Mouse (Mus musculus) kidney, embryonic 16.5 days (tissue): ENCODE measurements at regions not wholly inside any gene's neighbourhood (a gene's known extent, or its start where the extent isn't known, plus 50 kb on each side); places are given as distances from the start of the nearest gene placed in this dataset.
A peak's percentile ranks its signal among the peaks of the same experiment; 100 is the strongest.

Experiments
- ATAC-seq: fragments of 200-750 bp; cut with Nextera tagmentation; 2 replicates; pipeline ENCODE4 v1.8.0; 2017; ENCODE audit warnings: moderate TSS enrichment; ENCODE audit not compliant: low FRiP score, low TSS enrichment
- H3K27ac ChIP-seq: fragments of 300-500 bp; sonication (generic); 2 replicates; pipeline ENCODE4 v1.5.1; 2014; ENCODE audit warnings: low read length
- H3K27me3 ChIP-seq: fragments of 300-500 bp; sonication (generic); 2 replicates; pipeline ENCODE4 v1.6.1; 2014; ENCODE audit warnings: low read length, control low read depth, mixed read lengths; ENCODE audit not compliant: insufficient read depth
- H3K36me3 ChIP-seq: fragments of 300-500 bp; sonication (generic); 2 replicates; pipeline ENCODE4 v1.6.1; 2014; ENCODE audit warnings: low read length, control low read depth, mixed read lengths; ENCODE audit not compliant: insufficient read depth
- H3K4me1 ChIP-seq: fragments of 300-500 bp; sonication (generic); 2 replicates; pipeline ENCODE4 v1.6.1; 2014; ENCODE audit warnings: low read length, control low read depth, mixed read lengths; ENCODE audit not compliant: insufficient read depth
- H3K4me2 ChIP-seq: fragments of 300-500 bp; sonication (generic); replicated peaks from 2 replicates; pipeline ENCODE4 v1.6.1; 2014; ENCODE audit warnings: low read depth, low read length
- H3K4me3 ChIP-seq: fragments of 300-500 bp; sonication (generic); 2 replicates; pipeline ENCODE4 v1.5.1; 2014; ENCODE audit warnings: mild to moderate bottlenecking, low read length
- H3K9ac ChIP-seq: fragments of 300-500 bp; sonication (generic); replicated peaks from 2 replicates; pipeline ENCODE4 v1.6.1; 2014; ENCODE audit warnings: low read length
- H3K9me3 ChIP-seq: fragments of 300-500 bp; sonication (generic); 2 replicates; pipeline ENCODE4 v1.6.1; 2016; ENCODE audit warnings: low read length, control low read depth
- WGBS: fragments of 180-500 bp; shearing (Covaris S2); extraction: QIAGEN DNeasy Blood & Tissue Kit; methylation state at CpG from one replicate; pipeline ENCODE4 v1.1.7; 2014; 5-methylcytosine and 5-hydroxymethylcytosine counted together

GRCm38 (mm10) chr1:72009270-72009928, 202.7 kb downstream of the Mreg start:
- Histone ChIP-seq H3K27me3 (no peaks in the 10 kb centered on the region), H3K4me1 (peaks cover 10% of the 10 kb centered on the region; the same call in 1 of the 2 replicates), H3K36me3 (no peaks in the 10 kb centered on the region), H3K4me3 (no peak overlapping the region), H3K9me3 (no peaks in the 10 kb centered on the region), H3K4me2 (no peak overlapping the region), H3K27ac (no peak overlapping the region), H3K9ac (no peak overlapping the region)
- ATAC-seq = no peak
- 44% methylated on average over 7 of the region's 7 CpGs for WGBS

GRCm38 (mm10) chr1:72006696-72007291, 205.3 kb downstream of the Mreg start:
- Histone ChIP-seq H3K9ac (no peak overlapping the region), H3K4me1 (peaks cover 21% of the 10 kb centered on the region), H3K27ac (no peak overlapping the region), H3K4me3 (no peak overlapping the region), H3K36me3 (no peaks in the 10 kb centered on the region), H3K9me3 (no peaks in the 10 kb centered on the region), H3K4me2 (no peak overlapping the region), H3K27me3 (no peaks in the 10 kb centered on the region)
- ATAC-seq = no peak
- whole genome bisulfite sequencing = 73% methylated on average over 7 of the region's 7 CpGs

GRCm38 (mm10) chr1:72005956-72006355, 206.2 kb downstream of the Mreg start:
- ATAC-seq = no peak
- Histone ChIP-seq H3K4me1 (peaks cover 22% of the 10 kb centered on the region), H3K36me3 (no peaks in the 10 kb centered on the region), H3K9ac (no peak overlapping the region), H3K27ac (no peak overlapping the region), H3K4me3 (no peak overlapping the region), H3K9me3 (no peaks in the 10 kb centered on the region), H3K4me2 (no peak overlapping the region), H3K27me3 (no peaks in the 10 kb centered on the region)
- 39% methylated on average over 8 of the region's 8 CpGs for WGBS

GRCm38 (mm10) chr1:72005550-72005949, 206.6 kb downstream of the Mreg start:
- no peak overlapping the region for H3K9ac ChIP-seq
- no peaks in the 10 kb centered on the region for H3K9me3 ChIP-seq
- H3K4me1 ChIP-seq = peaks cover 22% of the 10 kb centered on the region
- H3K36me3 ChIP-seq = no peaks in the 10 kb centered on the region
- no peaks in the 10 kb centered on the region for H3K27me3 ChIP-seq
- 75% methylated on average over 7 of the region's 7 CpGs for WGBS
- H3K27ac ChIP-seq = no peak overlapping the region
- no peak for ATAC-seq
- H3K4me3 ChIP-seq = no peak overlapping the region
- H3K4me2 ChIP-seq = no peak overlapping the region

- Histone ChIP-seq H3K9ac (no peak overlapping the region), H3K4me3 (no peak overlapping the region), H3K27ac (peak overlapping the region; percentile 71), H3K9me3 (no peaks in the 10 kb centered on the region), H3K4me2 (no peak overlapping the region), H3K36me3 (no peaks in the 10 kb centered on the region), H3K27me3 (no peaks in the 10 kb centered on the region), H3K4me1 (peaks cover 15% of the 10 kb centered on the region)
- WGBS = 44% methylated on average over 14 of the region's 14 CpGs
- ATAC-seq = peak; percentile 62
Observed at GRCm38 (mm10) chr1:72003424-72004278, 208.5 kb downstream of the Mreg start.

GRCm38 (mm10) chr1:72002471-72003116, 209.5 kb downstream of the Mreg start:
- Histone ChIP-seq H3K9ac (no peak overlapping the region), H3K36me3 (no peaks in the 10 kb centered on the region), H3K4me2 (no peak overlapping the region), H3K9me3 (no peaks in the 10 kb centered on the region), H3K4me3 (no peak overlapping the region), H3K27ac (peak overlapping the region; percentile 71), H3K4me1 (peaks cover 15% of the 10 kb centered on the region), H3K27me3 (no peaks in the 10 kb centered on the region)
- WGBS = 47% methylated on average over 9 of the region's 9 CpGs
- peak; percentile 87 for ATAC-seq

GRCm38 (mm10) chr1:72000741-72001140, 211.4 kb downstream of the Mreg start:
- Histone ChIP-seq H3K27ac (no peak overlapping the region), H3K4me3 (no peak overlapping the region), H3K4me1 (peaks cover 15% of the 10 kb centered on the region), H3K36me3 (no peaks in the 10 kb centered on the region), H3K4me2 (no peak overlapping the region), H3K9ac (no peak overlapping the region), H3K9me3 (no peaks in the 10 kb centered on the region), H3K27me3 (no peaks in the 10 kb centered on the region)
- 84% methylated on average over 2 of the region's 2 CpGs for WGBS
- no peak for ATAC-seq

GRCm38 (mm10) chr1:71996828-71997227, 215.3 kb downstream of the Mreg start:
- Histone ChIP-seq H3K4me2 (no peak overlapping the region), H3K4me3 (no peak overlapping the region), H3K4me1 (peaks cover 2% of the 10 kb centered on the region; the same call in 1 of the 2 replicates), H3K27ac (no peak overlapping the region), H3K36me3 (no peaks in the 10 kb centered on the region), H3K27me3 (no peaks in the 10 kb centered on the region), H3K9me3 (no peaks in the 10 kb centered on the region), H3K9ac (no peak overlapping the region)
- ATAC-seq = no peak
- WGBS = 60% methylated on average over 2 of the region's 2 CpGs

- no peaks in the 10 kb centered on the region for H3K27me3 ChIP-seq
- H3K4me3 ChIP-seq = no peak overlapping the region
- H3K4me2 ChIP-seq = no peak overlapping the region
- no peak overlapping the region for H3K27ac ChIP-seq
- ATAC-seq = no peak
- H3K9ac ChIP-seq = no peak overlapping the region
- H3K4me1 ChIP-seq = no peaks in the 10 kb centered on the region
- no peaks in the 10 kb centered on the region for H3K9me3 ChIP-seq
- no peaks in the 10 kb centered on the region for H3K36me3 ChIP-seq
- WGBS = 57% methylated on average over 7 of the region's 7 CpGs
Observed at GRCm38 (mm10) chr1:71996234-71996619, 215.9 kb downstream of the Mreg start.
